Mouse (Mus musculus) left cerebral cortex, adult 2 months (tissue): ENCODE data around the gene Atrn. TPM values are rescaled to one million over a fixed set of nuclear protein-coding genes. Genes with fewer than 3 reads are reported as not detected.

Experiments used
- DNase-seq, 2 experiments: peaks; one replicate each; pipeline ENCODE4 v3.0.0; 2021 to 2022; ENCODE audit warnings: low spot score in 2 of 2, mixed read lengths in 1 of 2; ENCODE audit errors: extremely low spot score in 1 of 2
- H3K27ac ChIP-seq: fragments of 200-600 bp; 2 replicates; pipeline ENCODE4 v1.8.1; 2022
- H3K4me3 ChIP-seq: fragments of 200-600 bp; 2 replicates; pipeline ENCODE4 v1.8.1; 2022
- CTCF ChIP-seq: fragments of 200-600 bp; IDR thresholded peaks from 2 replicates; pipeline ENCODE4 v1.8.1; 2022; ENCODE audit warnings: antibody characterized with exemption, mild to moderate bottlenecking, moderate library complexity
- intact Hi-C: fragments of 180-260 bp; cut with DNase I; formaldehyde crosslinking; loops from one replicate; pipeline ENCODE4 v1.15.1; 2025
- total RNA-seq, 2 experiments: library from RNA; stranded (reverse); gene quantifications; 2 replicates each; pipeline ENCODE4 v1.2.3; 2021

The Atrn gene
- total RNA-seq, 2 experiments from 2014 or later = 118 to 126 TPM

DNA sequence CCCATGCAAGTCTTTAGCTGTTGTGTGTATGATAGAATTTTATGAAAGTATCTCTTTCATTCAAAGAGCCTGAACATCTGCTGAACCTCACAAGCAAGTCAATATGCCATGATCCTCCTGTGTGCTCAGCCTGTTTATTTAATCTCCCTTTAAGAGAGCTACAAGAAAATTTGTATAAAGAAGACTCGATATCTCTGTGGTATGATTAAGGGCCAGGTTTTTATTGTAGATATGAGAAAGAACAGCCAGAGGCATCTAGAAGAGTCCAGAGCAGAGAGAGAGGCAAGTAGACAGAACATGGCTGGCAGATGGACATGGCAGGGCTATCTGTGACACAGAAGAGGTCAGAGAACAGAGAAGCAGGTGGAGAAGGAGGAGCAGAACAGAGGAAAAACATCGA is 139.7 kb downstream of the Atrn start:
- intact Hi-C loops = no loop called here
- H3K4me3 ChIP-seq = no peak overlapping the region
- no peak overlapping the region for H3K27ac ChIP-seq
- DNase-seq = no peak
- no peak for TF ChIP-seq CTCF

- no peak overlapping the region for H3K27ac ChIP-seq
- DNase-seq = no peak
- intact Hi-C loops = no loop called here
- no peak overlapping the region for H3K4me3 ChIP-seq
- TF ChIP-seq CTCF = no peak
Measured at GRCm38 (mm10) chr2:131052043-131052442, 145.7 kb downstream of the Atrn start.

DNA sequence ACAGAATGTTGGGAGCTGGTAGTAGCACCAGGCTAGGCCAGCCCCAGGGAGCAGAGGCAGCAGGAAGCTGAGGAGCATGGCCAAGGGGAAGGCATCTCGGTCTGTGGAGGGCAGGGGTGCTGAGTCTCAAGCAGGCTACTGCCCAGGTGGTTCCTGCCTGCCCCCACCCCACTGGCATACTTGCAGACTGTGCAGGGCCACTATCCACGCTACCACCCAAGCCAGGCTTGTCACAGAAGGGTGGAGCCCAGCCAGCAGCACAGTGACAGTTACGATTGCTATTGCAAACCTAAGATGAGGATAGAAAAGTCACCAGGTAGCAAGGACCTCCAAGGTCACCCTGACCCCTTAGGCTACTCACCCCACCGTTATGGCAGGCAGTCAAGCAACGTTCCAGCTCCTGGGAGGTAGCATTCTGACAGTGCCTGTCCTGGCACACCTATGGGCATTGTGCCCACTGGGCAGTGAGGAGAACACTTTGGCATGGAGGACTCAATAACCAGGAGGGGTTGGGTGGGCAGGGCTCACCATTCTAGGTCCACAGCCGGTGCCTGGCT is 146.6 kb downstream of the Atrn start:
- DNase-seq = no peak
- Histone ChIP-seq H3K4me3 (no peak overlapping the region), H3K27ac (no peak overlapping the region)
- TF ChIP-seq CTCF = no peak
- intact Hi-C loops = no loop called here

GRCm38 (mm10) chr2:131053851-131054645 is 147.8 kb downstream of the Atrn start:
- Histone ChIP-seq H3K4me3 (no peak overlapping the region; the same call in 1 of the 2 replicates), H3K27ac (no peak overlapping the region)
- no peak for TF ChIP-seq CTCF
- intact Hi-C loops = no loop called here
- DNase-seq = no peak

GRCm38 (mm10) chr2:131054646-131055264 is 148.5 kb downstream of the Atrn start:
- intact Hi-C loops = loop anchor here (5.0 kb wide), 2 partner anchors 108 to 198 kb away; partner anchors contain the start of gene 1700037H04Rik
- Histone ChIP-seq H3K27ac (no peak overlapping the region), H3K4me3 (no peak overlapping the region)
- DNase-seq = no peak
- TF ChIP-seq CTCF = no peak

- Histone ChIP-seq H3K4me3 (no peak overlapping the region), H3K27ac (no peak overlapping the region)
- TF ChIP-seq CTCF = peak; percentile 55
- intact Hi-C loops = loop anchor here (5.0 kb wide), 2 partner anchors 107 to 197 kb away; partner anchors contain the start of gene 1700037H04Rik
- DNase-seq = no peak
Measured at GRCm38 (mm10) chr2:131055631-131056030, 149.3 kb downstream of the Atrn start.

DNA sequence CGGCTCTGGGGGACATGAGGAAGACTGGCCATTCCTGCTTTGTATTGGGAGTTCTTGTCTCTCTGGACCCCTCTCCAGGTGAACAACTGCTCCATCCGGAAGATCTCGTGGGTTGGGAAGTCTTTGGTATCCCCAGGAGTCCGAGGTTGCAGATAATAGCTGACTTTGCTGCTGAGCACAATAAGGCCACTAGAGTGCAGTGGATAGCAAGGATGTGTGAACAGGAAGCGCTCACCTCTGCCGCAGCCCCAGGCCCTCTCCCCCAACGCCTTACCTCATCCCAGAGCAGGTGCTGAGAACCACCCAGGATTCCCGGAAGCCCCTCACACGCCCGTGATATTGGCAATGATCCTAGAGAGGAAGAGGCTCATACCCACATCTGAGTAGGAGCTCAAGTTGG is 149.9 kb downstream of the Atrn start:
- H3K27ac ChIP-seq = no peak overlapping the region
- no peak overlapping the region for H3K4me3 ChIP-seq
- intact Hi-C loops = loop anchor here (5.0 kb wide), 2 partner anchors 106 to 196 kb away; partner anchors contain the start of gene 1700037H04Rik
- DNase-seq = no peak
- TF ChIP-seq CTCF = peak; percentile 41

GRCm38 (mm10) chr2:131058672-131059071 is 152.4 kb downstream of the Atrn start:
- TF ChIP-seq CTCF = no peak
- Histone ChIP-seq H3K27ac (no peak overlapping the region), H3K4me3 (no peak overlapping the region)
- no peak for DNase-seq
- intact Hi-C loops = loop anchor here (5.0 kb wide), 2 partner anchors 104 to 194 kb away; partner anchors contain the start of gene 1700037H04Rik

DNA sequence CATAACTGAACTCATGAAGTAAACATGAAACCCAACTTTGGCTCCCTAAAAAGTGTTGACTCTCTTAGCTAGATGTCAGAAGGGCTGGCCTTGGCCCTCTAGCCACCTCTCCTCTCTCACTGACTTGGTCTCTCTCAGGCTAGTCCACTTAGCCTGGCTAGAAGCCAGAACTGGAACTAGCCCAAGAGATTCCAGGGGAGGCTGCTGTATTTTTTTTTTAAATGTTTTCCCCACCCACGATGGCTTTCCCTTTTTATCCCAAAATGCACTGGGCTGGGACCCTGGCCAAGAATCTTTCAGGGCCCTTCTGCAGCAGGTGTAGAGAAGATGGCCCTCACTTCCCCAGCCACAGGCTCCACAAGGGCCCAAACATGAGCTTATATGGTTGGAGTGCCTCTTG is 153.1 kb downstream of the Atrn start:
- no peak overlapping the region for H3K27ac ChIP-seq
- no peak for DNase-seq
- H3K4me3 ChIP-seq = no peak overlapping the region
- no peak for TF ChIP-seq CTCF
- intact Hi-C loops = loop anchor here (5.0 kb wide), 2 partner anchors 103 to 193 kb away; partner anchors contain the start of gene 1700037H04Rik

- H3K4me3 ChIP-seq = no peak overlapping the region
- no peak for DNase-seq
- no peak overlapping the region for H3K27ac ChIP-seq
- TF ChIP-seq CTCF = no peak
- intact Hi-C loops = loop anchor here (5.0 kb wide), 2 partner anchors 102 to 192 kb away; partner anchors contain the start of gene 1700037H04Rik
Measured at GRCm38 (mm10) chr2:131059781-131060540, 153.7 kb downstream of the Atrn start.

DNA sequence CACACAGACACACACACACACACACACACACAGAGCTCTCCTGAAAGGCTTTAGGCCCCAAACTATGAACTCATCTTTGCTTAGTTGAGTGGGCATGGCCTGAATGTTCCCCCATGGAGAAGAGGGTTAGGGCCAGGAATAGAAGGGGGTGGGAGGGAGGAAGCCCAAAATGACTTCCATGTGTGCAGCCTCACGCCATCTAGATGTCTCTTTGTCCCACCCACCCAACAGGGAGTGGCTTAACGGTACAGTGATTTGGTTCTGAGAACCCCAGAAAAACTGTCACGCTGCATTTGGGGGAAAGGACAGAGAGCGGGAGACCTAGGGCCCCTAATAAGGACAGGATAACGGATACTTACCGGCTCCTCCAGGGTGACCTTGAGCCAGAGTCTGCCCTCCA is 154.5 kb downstream of the Atrn start:
- no peak for TF ChIP-seq CTCF
- Histone ChIP-seq H3K27ac (no peak overlapping the region), H3K4me3 (no peak overlapping the region)
- intact Hi-C loops = no loop called here
- DNase-seq = no peak

DNA sequence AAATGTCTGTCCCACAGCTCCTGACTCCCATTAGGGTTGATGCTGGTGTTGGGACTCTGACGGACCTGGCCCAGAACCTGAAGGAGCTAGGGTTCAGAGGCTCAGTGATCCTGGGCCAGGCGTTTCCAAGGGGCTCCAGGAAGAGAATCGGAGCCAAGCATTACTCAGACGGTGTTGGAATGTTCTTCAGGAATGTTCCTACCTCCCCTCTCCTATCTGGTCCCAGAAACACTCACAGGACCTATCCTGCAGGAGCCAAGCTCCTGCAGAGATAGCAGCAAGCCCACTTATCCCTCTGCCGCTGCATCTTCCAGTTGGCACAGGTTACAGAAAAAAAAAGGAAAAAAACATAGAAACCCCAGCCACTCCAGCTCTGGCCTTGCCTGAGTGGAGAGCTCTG is 155.3 kb downstream of the Atrn start:
- no peak overlapping the region for H3K4me3 ChIP-seq
- no peak overlapping the region for H3K27ac ChIP-seq
- no peak for TF ChIP-seq CTCF
- DNase-seq = no peak
- intact Hi-C loops = no loop called here
